Mouse (Mus musculus) ovary, postnatal 36 days (tissue): ENCODE results near the gene Pdxdc1.
"Not testable (repeated sequence)": the region's sequence is repeated elsewhere in the genome, so short reads cannot be mapped to it uniquely, and the experiment has no call there.

Source experiments
- DNase-seq: peaks from one replicate; pipeline ENCODE4 v3.0.0; 2022; ENCODE audit warnings: low spot score, mixed read lengths

Pdxdc1 gene

DNA sequence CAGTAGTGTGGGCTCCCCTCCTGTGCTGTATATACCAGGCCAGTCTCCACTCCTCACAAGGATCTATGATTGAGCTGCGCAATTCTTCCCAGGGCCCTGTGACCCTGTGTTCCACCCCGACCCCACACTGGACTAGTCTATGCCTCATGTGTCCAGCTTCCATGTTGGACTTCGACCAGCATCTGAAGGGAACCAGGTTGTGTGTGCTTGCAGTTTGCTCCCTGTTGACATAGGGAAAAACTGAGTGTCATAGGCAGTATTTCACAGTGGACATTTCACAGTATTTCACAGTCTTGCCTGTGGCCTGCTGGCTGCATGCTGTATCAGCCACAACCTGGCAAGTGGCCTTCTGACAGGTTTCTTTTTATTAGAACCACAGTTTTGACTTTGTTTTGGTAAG lies 89.7 kb downstream of the Pdxdc1 start:
- no peak for DNase-seq

GRCm38 (mm10) chr16:13812152-13812551 lies 90.8 kb downstream of the Pdxdc1 start:
- no peak for DNase-seq

DNA sequence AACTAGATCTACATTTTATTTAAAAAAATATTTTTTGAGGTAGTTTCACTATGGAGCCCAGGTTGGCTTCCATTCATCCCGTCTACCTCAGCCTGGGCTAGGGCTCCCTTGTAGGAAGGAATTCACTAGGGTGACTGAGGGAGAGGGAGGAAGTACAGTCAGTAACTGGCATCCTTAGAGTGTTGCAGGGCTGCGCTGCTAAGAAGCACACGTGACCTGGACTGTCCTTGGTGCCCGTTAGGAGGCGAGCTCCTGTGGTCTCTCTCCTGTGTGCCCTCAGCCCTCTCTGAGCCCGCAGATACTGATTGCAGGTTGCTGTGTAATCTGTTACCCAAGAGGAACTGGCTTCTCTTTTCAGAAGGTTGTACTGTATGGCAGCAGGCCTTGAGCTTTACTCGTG lies 94.5 kb downstream of the Pdxdc1 start:
- DNase-seq, result no peak

GRCm38 (mm10) chr16:13807616-13808015 lies 95.3 kb downstream of the Pdxdc1 start:
- no peak for DNase-seq

- DNase-seq, result no peak
Measured at GRCm38 (mm10) chr16:13804666-13805065, 98.3 kb downstream of the Pdxdc1 start.

DNA sequence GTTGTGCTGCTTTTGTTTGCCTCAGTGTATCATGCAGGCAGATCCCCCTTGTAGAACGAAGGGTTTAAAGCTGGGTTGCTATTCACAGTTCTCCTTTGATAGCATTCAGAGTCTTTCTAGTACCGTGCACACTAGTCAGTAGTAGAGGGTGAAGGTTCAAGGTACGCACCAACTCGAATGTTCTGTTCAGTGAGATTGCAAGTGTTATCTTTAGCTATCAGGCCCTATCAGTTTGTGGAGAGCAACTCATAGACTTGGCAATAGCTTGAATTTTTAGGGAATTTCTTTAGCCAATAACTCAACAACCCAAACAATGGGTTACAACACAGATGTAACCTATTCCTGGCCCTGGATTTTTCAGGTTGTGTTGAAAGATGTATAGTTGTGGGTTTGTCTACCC lies 101.7 kb downstream of the Pdxdc1 start:
- no peak for DNase-seq

DNA sequence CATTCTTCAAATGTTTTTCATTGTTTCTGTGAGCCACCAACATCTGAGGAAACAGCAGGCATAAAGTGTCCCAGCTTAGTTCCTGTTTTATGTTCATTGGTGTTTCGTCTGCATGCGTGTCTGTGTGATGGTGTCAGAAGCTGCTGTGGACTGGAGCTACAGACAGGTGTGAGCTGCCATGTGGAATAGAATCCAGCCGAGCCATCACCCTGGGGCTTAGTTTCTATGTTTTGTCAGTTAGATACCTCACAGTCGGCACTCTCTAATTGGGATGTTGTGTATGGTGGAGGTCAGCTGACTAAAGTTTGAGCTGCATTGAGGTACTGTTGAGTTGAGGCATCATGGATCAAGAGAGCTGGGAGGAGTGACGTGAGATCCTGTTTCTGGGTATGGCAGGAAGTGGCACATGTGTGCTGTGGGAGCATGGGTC lies 106.2 kb downstream of the Pdxdc1 start:
- no peak for DNase-seq

DNA sequence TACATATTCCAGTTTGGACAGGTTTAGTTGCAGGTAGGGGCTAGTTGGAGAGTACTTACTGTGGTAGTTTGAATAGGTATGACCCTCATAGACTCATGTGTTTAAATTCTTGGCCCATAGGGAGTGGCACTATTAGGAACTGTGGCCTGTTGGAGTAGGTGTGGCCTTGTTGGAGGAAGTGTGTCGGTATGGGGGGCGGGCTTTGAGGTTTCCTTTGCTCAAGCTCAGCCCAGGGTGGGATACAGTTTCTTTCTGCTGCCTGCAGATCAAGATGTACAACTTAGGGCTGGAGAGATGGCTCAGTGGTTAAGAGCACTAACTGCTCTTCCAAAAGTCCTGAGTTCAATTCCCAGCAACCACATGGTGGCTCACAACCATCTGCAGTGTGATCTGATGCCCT lies 109.5 kb downstream of the Pdxdc1 start:
- not testable (repeated sequence) for DNase-seq

GRCm38 (mm10) chr16:13785932-13786331 lies 117.0 kb downstream of the Pdxdc1 start:
- DNase-seq, result no peak
